Mouse (Mus musculus): ENCODE measurements around the gene Ttyh1. TPM values are rescaled to one million over a fixed set of nuclear protein-coding genes. Genes with fewer than 3 reads are reported as not detected.
A peak's percentile ranks its signal among the peaks of the same experiment; 100 is the strongest.
"Not testable (repeated sequence)": the region's sequence is repeated elsewhere in the genome, so short reads cannot be mapped to it uniquely, and the experiment has no call there.

The Ttyh1 gene
- polyA plus RNA-seq, 1 experiment from 2014 or later, result 0.83 TPM

GRCm38 (mm10) chr7:4148341-4149208, 29.4 kb downstream of the Ttyh1 start:
- H3K9me3 ChIP-seq, result no peaks in the 10 kb centered on the region
- peak; percentile 70 for DNase-seq (ENCODE audit: low spot score)
- H3K4me3 ChIP-seq, result peak overlapping the region; percentile 88
- peaks cover 25% of the 10 kb centered on the region for H3K27me3 ChIP-seq (ENCODE audit: insufficient read depth, poor library complexity, severe bottlenecking)
- peak overlapping the region; percentile 91 for H3K27ac ChIP-seq
- peaks cover 31% of the 10 kb centered on the region for H3K4me1 ChIP-seq
- WGBS, result 30% methylated on average over 18 of the region's 18 CpGs
- peaks cover 47% of the 10 kb centered on the region for H3K36me3 ChIP-seq

GRCm38 (mm10) chr7:4149209-4150054, 30.2 kb downstream of the Ttyh1 start:
- DNase-seq (ENCODE audit: low spot score), result peak; percentile 91
- under 1% methylated on average over 64 of the region's 64 CpGs for WGBS
- Histone ChIP-seq H3K27me3 (ENCODE audit: insufficient read depth, poor library complexity, severe bottlenecking) (peaks cover 25% of the 10 kb centered on the region), H3K4me3 (peak overlapping the region; percentile 88), H3K4me1 (peaks cover 31% of the 10 kb centered on the region), H3K9me3 (no peaks in the 10 kb centered on the region), H3K36me3 (peaks cover 38% of the 10 kb centered on the region), H3K27ac (peak overlapping the region; percentile 91)

GRCm38 (mm10) chr7:4150059-4150541, 30.9 kb downstream of the Ttyh1 start, which contains the start of gene Leng9:
Gene Leng9 (minus strand): TSS chr7:4150374.
- Histone ChIP-seq H3K4me3 (peak within 1 kb of the TSS; percentile 88), H3K27me3 (ENCODE audit: insufficient read depth, poor library complexity, severe bottlenecking) (peaks cover 25% of the 10 kb centered on the region), H3K27ac (peak within 1 kb of the TSS; percentile 91), H3K4me1 (peaks cover 31% of the 10 kb centered on the region), H3K36me3 (peaks cover 32% of the 10 kb centered on the region), H3K9me3 (no peaks in the 10 kb centered on the region)
- 2% methylated on average over 14 of the region's 14 CpGs for WGBS
- DNase-seq (ENCODE audit: low spot score), result no peak

GRCm38 (mm10) chr7:4150811-4151221, 31.6 kb downstream of the Ttyh1 start:
- H3K27ac ChIP-seq, result no peak overlapping the region
- peak overlapping the region; percentile 88 for H3K4me3 ChIP-seq
- H3K9me3 ChIP-seq, result no peaks in the 10 kb centered on the region
- peaks cover 24% of the 10 kb centered on the region for H3K36me3 ChIP-seq
- peak; percentile 75 for DNase-seq (ENCODE audit: low spot score)
- H3K27me3 ChIP-seq (ENCODE audit: insufficient read depth, poor library complexity, severe bottlenecking), result peaks cover 25% of the 10 kb centered on the region
- WGBS, result 16% methylated on average over 14 of the region's 14 CpGs
- peaks cover 31% of the 10 kb centered on the region for H3K4me1 ChIP-seq

GRCm38 (mm10) chr7:4151241-4151640, 32.0 kb downstream of the Ttyh1 start:
- peak overlapping the region; percentile 88 for H3K4me3 ChIP-seq
- 15% methylated on average over 22 of the region's 22 CpGs for WGBS

GRCm38 (mm10) chr7:4154356-4154755, 35.1 kb downstream of the Ttyh1 start:
- Histone ChIP-seq H3K4me3 (no peak overlapping the region), H3K27me3 (ENCODE audit: insufficient read depth, poor library complexity, severe bottlenecking) (peaks cover 25% of the 10 kb centered on the region), H3K4me1 (peaks cover 17% of the 10 kb centered on the region), H3K36me3 (peaks cover 4% of the 10 kb centered on the region; the same call in 1 of the 2 replicates), H3K9me3 (no peaks in the 10 kb centered on the region), H3K27ac (no peak overlapping the region)
- 75% methylated on average over 5 of the region's 5 CpGs for WGBS
- no peak for DNase-seq (ENCODE audit: low spot score)

More at GRCm38 (mm10) chr7:4151241-4151640, 32.0 kb downstream of the Ttyh1 start:
- no peaks in the 10 kb centered on the region for H3K9me3 ChIP-seq
- H3K4me1 ChIP-seq, result peaks cover 31% of the 10 kb centered on the region
- H3K27me3 ChIP-seq (ENCODE audit: insufficient read depth, poor library complexity, severe bottlenecking), result peaks cover 25% of the 10 kb centered on the region
- H3K36me3 ChIP-seq, result peaks cover 20% of the 10 kb centered on the region
- peak; percentile 58 for DNase-seq (ENCODE audit: low spot score)
- H3K27ac ChIP-seq, result no peak overlapping the region

GRCm38 (mm10) chr7:4154976-4155375, 35.8 kb downstream of the Ttyh1 start:
- H3K9me3 ChIP-seq, result no peaks in the 10 kb centered on the region
- H3K27ac ChIP-seq, result no peak overlapping the region
- no peak overlapping the region for H3K4me3 ChIP-seq
- DNase-seq (ENCODE audit: low spot score), result no peak
- H3K36me3 ChIP-seq, result peaks cover 4% of the 10 kb centered on the region; the same call in 1 of the 2 replicates
- H3K4me1 ChIP-seq, result peaks cover 16% of the 10 kb centered on the region
- 41% methylated on average over 4 of the region's 4 CpGs for WGBS
- H3K27me3 ChIP-seq (ENCODE audit: insufficient read depth, poor library complexity, severe bottlenecking), result peaks cover 25% of the 10 kb centered on the region

- not testable (repeated sequence) for H3K27me3 ChIP-seq (ENCODE audit: insufficient read depth, poor library complexity, severe bottlenecking); H3K36me3 ChIP-seq; H3K4me3 ChIP-seq; DNase-seq (ENCODE audit: low spot score); H3K9me3 ChIP-seq; H3K27ac ChIP-seq
- H3K4me1 ChIP-seq, result peaks cover 21% of the 10 kb centered on the region
- 91% methylated on average over 4 of the region's 4 CpGs for WGBS
Observed at GRCm38 (mm10) chr7:4161596-4161995, 42.4 kb downstream of the Ttyh1 start.

- no peaks in the 10 kb centered on the region for H3K9me3 ChIP-seq
- H3K36me3 ChIP-seq, result no peaks in the 10 kb centered on the region
- no peaks in the 10 kb centered on the region for H3K27me3 ChIP-seq (ENCODE audit: insufficient read depth, poor library complexity, severe bottlenecking)
- H3K27ac ChIP-seq, result peak overlapping the region; percentile 86
- no peak for DNase-seq (ENCODE audit: low spot score)
- peak overlapping the region; percentile 68 for H3K4me3 ChIP-seq
- peaks cover 21% of the 10 kb centered on the region for H3K4me1 ChIP-seq
- WGBS, result 0% methylated on average over 11 of the region's 11 CpGs
Observed at GRCm38 (mm10) chr7:4163571-4164072, 44.4 kb downstream of the Ttyh1 start.

GRCm38 (mm10) chr7:4164090-4164910, 45.1 kb downstream of the Ttyh1 start, which contains the start of gene Cdc42ep5:
Gene Cdc42ep5 (minus strand): TSS chr7:4164860.
- under 1% methylated on average over 19 of the region's 20 CpGs for WGBS
- Histone ChIP-seq H3K4me3 (peak within 1 kb of the TSS; percentile 68), H3K9me3 (no peaks in the 10 kb centered on the region), H3K4me1 (peaks cover 21% of the 10 kb centered on the region), H3K27me3 (ENCODE audit: insufficient read depth, poor library complexity, severe bottlenecking) (no peaks in the 10 kb centered on the region), H3K36me3 (no peaks in the 10 kb centered on the region), H3K27ac (peak within 1 kb of the TSS; percentile 86)
- DNase-seq (ENCODE audit: low spot score), result peak; percentile 87

- 17% methylated on average over 3 of the region's 3 CpGs for WGBS
- Histone ChIP-seq H3K27ac (peak overlapping the region; percentile 86; the same call in 1 of the 2 replicates), H3K4me1 (peaks cover 21% of the 10 kb centered on the region), H3K36me3 (no peaks in the 10 kb centered on the region), H3K27me3 (ENCODE audit: insufficient read depth, poor library complexity, severe bottlenecking) (no peaks in the 10 kb centered on the region), H3K9me3 (no peaks in the 10 kb centered on the region), H3K4me3 (peak overlapping the region; percentile 68)
- no peak for DNase-seq (ENCODE audit: low spot score)
Observed at GRCm38 (mm10) chr7:4165286-4165685, 46.1 kb downstream of the Ttyh1 start.

GRCm38 (mm10) chr7:4167098-4167497, 47.9 kb downstream of the Ttyh1 start:
- H3K4me1 ChIP-seq, result peaks cover 21% of the 10 kb centered on the region
- H3K27ac ChIP-seq, result no peak overlapping the region
- no peak for DNase-seq (ENCODE audit: low spot score)
- no peak overlapping the region for H3K4me3 ChIP-seq
- no peaks in the 10 kb centered on the region for H3K27me3 ChIP-seq (ENCODE audit: insufficient read depth, poor library complexity, severe bottlenecking)
- no peaks in the 10 kb centered on the region for H3K36me3 ChIP-seq
- no peaks in the 10 kb centered on the region for H3K9me3 ChIP-seq
